Mouse (Mus musculus) right cerebral cortex, postnatal 25 days (tissue): ENCODE measurements around the gene Cd99l2.
"Not testable (repeated sequence)": the region's sequence is repeated elsewhere in the genome, so short reads cannot be mapped to it uniquely, and the experiment has no call there.

Source experiments
- DNase-seq: peaks from one replicate; pipeline ENCODE4 v3.0.0; 2022

The Cd99l2 gene

DNA sequence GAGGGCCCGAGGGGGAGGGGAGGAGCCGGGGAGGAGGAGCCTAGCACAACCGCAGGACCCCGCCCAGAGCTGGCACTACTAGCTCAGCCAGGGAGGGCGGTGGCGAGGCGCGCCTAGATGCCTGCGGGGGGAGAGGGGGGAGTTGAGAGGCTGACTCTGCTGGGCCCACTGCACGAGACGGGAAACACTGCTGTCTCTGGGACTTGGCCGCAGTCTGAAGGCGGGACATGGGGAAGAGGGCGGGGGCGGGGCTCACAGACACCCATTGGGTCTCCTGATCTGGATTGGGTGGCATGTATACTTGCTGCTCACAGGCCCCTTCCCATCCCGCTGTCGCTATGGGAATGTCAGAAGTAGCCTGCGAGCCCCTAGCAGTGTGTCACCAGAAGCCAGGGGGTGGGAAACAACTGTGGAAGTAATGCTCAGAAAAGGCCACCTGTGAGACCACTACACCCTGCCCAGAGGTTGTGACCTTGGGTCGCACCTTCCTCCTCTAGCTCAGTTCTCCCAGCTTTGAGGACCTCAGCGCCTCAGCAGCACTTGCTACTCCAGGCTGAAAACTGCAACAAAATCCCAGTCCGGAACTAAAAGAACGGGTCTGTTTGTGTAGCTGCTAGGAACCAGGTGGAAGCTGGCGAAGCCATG, at the start of gene Cd99l2:
Cd99l2 (minus strand) TSS at position 216 of the 645 bp plus-strand sequence.
- peak; percentile 83 for DNase-seq

- no peak for DNase-seq
Measured at GRCm38 (mm10) chrX:71540821-71541510, 48.3 kb upstream of the Cd99l2 start.

DNA sequence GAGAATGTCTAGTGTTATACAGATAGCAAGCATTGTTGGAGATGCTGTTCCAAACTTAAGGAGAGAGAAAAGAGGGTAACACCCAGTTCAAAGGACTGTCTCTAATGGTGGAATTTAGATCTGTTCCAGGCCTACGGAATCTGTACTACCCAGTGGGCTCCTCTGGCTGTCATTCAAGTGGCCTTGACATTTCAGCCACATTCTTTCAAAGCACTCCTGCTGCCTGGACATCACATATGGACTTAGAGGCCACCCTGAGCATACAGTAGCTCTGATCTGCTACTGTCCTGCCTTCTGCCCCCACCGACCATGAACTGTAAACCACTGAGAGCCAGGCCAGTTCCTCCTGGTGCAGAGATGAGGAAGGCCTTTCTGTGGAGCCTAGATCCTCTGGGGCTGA, 45.1 kb upstream of the Cd99l2 start:
- no peak for DNase-seq

- DNase-seq = no peak
Measured at GRCm38 (mm10) chrX:71534102-71534501, 41.5 kb upstream of the Cd99l2 start.

DNA sequence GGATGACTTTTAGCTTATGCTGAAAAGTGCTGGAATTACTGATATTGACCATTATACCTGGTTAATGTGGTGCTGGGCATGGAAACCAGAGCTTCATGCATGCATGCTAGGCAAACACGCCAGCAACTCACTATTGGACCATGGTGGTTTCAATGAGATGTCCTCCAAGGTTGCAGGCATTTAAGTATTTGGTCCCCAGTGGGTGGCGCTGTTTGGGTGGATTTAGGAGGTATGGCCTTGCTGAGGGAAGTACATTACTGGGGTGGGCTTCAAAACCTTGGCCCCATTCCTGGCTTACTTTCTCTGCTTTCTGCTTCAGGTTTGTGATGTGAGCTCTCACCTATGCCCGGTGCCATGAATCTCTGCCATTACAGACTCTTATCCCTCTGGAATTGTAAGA, 40.0 kb upstream of the Cd99l2 start:
- no peak for DNase-seq

DNA sequence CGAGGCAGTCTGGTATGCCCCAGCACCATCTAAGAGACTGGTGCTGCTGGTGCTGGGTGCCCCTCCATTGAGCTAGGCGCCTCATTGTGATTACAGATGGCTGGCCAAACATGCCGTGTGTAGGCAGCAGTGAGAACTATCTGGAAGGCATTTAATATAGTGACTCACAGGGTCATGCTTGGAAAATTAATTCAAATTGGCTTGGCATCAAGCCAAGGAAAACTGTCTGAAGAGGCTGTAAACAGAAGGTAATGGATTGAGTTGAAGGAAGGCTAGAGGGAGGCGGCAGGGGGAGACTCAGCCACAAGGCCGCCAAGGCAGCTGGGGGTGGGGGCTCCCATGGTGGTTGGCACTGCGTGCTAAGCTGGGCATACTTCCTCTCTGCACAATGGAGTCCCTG, 36.0 kb upstream of the Cd99l2 start:
- DNase-seq = no peak

- no peak for DNase-seq
Measured at GRCm38 (mm10) chrX:71528150-71528549, 35.5 kb upstream of the Cd99l2 start.

- no peak for DNase-seq
Measured at GRCm38 (mm10) chrX:71527461-71527860, 34.8 kb upstream of the Cd99l2 start.

DNA sequence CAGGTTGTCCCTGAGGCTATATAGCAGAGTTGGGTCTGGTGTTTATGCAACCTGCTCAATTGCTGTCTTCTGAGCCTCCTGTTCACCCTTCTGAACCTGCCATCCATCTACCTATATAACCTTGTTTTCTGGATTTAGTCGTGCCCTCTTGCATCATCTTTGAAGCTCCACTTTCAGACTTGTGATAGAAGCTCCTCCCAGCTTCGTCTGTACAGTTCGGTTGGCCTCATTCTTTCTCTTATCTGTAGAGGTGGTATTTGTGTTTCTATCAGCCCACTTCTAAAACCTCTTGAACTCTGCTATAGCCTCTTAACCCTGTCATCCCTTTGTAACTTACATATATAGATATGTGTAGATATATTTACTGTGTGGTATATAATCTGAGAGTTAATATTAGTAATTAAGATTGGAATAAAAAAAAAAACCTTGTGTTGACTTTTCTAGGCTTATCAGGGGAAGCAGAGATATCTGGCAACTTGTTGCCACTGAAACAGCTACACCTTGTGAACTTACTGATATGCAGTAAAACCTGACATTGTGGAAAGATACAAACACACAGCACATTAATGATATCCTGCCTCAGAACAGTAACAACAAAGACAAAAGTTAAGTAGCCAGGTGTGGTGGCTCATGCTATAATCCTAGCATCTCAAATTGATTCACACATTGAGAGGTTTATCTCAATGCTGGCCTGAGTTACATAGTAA, 33.1 kb upstream of the Cd99l2 start:
- DNase-seq = no peak

- no peak for DNase-seq
Measured at GRCm38 (mm10) chrX:71524310-71524709, 31.7 kb upstream of the Cd99l2 start.

- no peak for DNase-seq
Measured at GRCm38 (mm10) chrX:71522889-71523288, 30.2 kb upstream of the Cd99l2 start.

DNA sequence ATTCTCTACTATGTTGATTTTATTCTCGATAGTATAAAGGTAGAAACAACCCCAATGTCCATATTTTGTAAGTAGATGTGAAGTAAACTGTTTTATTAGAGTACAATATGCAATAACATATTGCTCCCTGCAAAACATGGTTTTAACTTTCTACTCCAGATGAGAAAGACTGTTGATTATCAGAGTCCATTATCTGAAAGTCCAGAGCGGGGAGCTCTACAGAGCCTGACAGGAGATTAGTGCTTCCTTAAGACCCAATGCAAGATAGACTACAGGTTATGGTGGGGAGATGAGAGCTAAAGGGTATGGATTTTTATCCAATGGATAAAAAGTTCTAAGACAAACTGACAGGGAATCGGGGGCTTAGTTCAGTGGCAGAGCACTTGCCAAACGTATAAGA, 26.6 kb upstream of the Cd99l2 start:
- no peak for DNase-seq

- DNase-seq = not testable (repeated sequence)
Measured at GRCm38 (mm10) chrX:71506591-71506990, 13.9 kb upstream of the Cd99l2 start.

DNA sequence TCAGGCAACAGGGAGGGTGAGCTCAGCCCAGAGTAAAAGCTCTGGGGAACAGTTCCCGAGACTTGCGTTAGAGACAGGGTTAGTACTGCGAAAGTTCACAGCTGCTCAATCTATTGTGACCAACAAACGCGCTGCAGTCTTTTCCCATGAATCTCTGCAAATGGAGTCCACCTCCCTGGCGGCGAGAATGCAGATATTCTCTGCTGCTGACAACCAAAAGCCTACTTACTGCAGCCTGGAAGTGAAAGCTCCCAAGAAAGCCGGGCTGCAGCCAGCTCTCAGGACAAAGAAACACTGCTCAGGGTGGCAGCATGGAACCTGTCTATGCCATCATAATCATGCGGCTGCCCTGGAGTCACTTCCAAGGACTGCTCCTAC, 619 bp upstream of the Cd99l2 start:
- DNase-seq = peak; percentile 19

- peak; percentile 5 for DNase-seq
Measured at GRCm38 (mm10) chrX:71491931-71492633, 567 bp downstream of the Cd99l2 start.

DNA sequence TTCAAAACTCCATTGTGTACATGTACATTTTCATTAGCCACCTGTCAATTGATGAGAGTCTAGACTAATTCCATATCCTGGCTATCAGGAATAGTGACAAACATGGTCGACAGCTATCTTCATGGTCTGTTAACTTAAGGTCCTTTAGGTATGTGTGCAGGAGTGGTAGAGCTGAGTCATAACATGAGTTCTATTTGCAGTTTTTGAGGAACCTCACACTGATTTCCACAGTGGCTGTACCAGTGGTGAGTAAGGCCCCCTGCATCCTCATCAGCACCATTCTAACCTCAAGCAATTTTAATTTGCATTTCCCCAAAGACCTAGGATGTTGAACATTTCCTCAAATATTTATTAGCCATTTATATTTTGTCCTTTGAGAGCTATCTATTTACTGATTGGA, 3.3 kb downstream of the Cd99l2 start:
- DNase-seq = no peak

GRCm38 (mm10) chrX:71482244-71482643, 10.4 kb downstream of the Cd99l2 start:
- no peak for DNase-seq

- no peak for DNase-seq
Measured at GRCm38 (mm10) chrX:71475992-71476391, 16.7 kb downstream of the Cd99l2 start.

- DNase-seq = no peak
Measured at GRCm38 (mm10) chrX:71475497-71475896, 17.2 kb downstream of the Cd99l2 start.

- no peak for DNase-seq
Measured at GRCm38 (mm10) chrX:71475084-71475483, 17.6 kb downstream of the Cd99l2 start.

GRCm38 (mm10) chrX:71474296-71474956, 18.2 kb downstream of the Cd99l2 start:
- DNase-seq = no peak

DNA sequence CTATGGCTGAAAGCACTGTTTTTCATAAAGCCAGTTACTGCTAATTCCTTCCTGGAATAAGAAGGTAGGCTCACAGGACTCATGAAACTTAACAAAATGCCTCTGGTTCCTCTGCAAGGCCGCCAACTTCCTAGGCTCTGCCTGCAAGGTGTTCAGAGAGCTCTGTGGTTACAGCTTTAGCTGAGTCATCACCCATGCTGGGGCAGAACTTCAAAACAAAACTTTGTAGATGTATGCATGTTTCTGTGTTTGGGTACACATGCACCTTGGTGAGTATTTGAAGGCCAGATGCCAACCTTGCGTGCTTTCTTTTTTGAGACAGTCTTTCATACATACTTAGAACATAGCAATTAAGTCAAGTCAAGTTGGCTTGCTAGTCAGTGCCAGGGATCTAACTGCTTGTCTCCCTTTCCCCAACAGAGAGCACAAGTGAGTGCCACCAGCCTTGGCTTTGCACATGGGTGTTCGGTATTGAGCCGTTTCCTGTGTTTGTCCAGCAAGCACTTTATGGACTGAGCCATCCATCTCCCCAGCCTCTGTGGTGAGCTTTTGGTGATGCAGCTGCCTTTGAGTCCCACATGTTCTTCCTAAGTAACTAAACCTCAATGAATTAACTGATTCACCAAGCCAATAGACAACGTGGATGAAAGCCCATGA, 23.9 kb downstream of the Cd99l2 start:
- no peak for DNase-seq
